Mouse (Mus musculus): ENCODE measurements around the gene Kcnb1.

- TF ChIP-seq POLR2A (IDR thresholded peaks at IDR 0.05; ENCODE audit: low read depth, low read length) (no peak), CTCF (IDR thresholded peaks at IDR 0.05; ENCODE audit: extremely low read depth, insufficient read depth, insufficient read length, insufficient replicate concordance) (no peak)
Observed at GRCm38 (mm10) chr2:167144439-167145307, 45.3 kb downstream of the Kcnb1 start.

Measured in spleen, adult 2 months (tissue).